Mouse (Mus musculus): Measurements from ENCODE around the gene Gm28230.

Gene Gm28230

DNA sequence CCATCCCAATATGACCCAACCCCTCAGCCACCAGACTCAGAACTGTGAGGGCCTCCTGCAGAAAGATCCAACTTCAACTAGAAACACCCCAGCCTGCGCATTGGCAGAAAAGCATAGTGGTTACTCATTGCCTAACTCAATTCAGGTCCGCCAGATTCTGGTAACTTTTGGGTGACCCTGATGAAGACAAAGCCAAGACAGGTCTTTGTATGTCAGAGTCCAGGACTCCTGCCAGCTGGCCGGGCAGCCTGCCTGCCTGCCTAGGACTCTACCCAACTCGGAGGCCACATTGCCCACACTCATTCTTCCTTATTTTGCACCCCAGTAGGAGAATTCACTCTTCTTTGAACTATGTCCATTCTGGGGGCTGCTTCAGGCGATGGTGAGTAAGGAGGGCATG, at the start of gene Gm28230:
TSS of gene Gm28230 (plus strand) at position 178 of the 400 bp plus-strand sequence.
- 12% methylated on average over 5 of the region's 5 CpGs for WGBS

DNA sequence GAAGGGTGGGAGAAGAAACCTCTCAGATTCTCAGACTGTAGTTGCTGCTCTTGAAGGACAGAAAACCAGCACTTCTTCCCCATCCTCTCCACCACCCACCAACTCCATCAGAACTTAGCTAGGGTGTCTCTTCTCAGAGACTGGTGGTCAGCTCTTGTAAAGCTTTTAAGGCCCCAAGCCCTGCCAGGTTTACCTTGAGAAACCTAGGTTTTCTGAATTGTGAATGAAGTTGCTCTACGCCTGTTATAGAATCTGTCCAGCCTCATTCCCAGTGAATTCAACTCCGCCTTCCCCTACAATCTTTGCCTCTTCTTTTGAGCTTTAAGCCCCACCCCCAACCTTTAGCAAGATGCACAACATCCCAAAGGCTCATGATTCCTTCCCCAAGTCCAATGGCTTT, 49.4 kb upstream of the Gm28230 start:
- WGBS: 17% methylated on average over 2 of the region's 2 CpGs

DNA sequence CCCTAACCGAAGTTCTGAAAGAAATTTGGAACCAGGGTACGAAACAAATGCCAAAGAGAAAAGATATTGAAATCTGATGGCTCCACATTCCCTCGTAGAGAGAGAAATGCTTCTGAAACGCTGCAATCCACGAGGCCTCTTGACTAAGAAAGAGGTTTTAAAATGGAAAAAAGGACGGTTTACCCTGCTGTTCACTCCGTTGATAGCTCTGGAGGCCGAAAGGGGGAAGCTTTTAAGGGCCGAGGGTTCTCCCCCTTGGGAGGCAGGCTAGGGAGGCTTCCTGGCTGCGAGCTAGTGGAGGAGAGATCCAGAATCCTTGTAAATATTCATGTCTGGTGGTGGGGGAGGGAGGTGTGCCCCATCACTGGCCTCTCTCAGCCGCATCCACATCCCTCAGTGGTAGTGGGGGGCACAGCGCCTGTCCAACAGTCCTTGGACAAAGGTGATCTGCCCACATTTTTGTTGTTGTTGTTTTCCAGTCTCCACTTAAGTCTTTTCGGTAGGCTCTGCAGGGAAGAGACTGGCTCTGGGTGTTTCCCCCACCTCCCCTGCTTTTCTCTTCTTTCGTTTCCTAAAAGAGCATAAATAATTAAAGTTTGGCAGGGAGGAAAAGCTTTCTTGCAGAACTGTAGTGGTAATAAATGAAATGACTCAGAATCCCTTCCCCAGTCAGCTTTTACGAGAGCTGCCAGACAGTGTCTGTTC, 47.5 kb upstream of the Gm28230 start, which contains the start of gene Hoxd11:
TSS of gene Hoxd11 (plus strand) at position 667 of the 705 bp plus-strand sequence.
- WGBS: 4% methylated on average over 15 of the region's 15 CpGs

DNA sequence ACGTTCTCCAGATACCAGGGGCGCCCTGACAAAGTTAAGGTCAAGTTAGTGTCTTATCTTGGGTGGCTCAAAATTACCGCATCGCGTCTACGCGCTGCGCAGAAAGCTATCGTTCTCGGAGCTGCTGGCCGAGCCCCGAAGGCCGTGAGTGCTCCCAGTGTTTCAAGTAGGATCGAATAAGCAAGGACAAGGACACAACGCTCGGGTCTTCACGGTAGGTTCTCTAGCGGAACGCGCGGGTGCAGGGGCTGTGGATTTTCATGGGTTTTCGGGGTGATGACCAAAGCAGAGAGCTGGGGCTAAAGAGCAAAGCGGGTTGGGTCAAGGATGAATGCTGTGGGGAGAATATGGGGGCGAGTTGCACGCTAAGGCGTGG, 46.9 kb upstream of the Gm28230 start:
- 3% methylated on average over 26 of the region's 26 CpGs for WGBS

DNA sequence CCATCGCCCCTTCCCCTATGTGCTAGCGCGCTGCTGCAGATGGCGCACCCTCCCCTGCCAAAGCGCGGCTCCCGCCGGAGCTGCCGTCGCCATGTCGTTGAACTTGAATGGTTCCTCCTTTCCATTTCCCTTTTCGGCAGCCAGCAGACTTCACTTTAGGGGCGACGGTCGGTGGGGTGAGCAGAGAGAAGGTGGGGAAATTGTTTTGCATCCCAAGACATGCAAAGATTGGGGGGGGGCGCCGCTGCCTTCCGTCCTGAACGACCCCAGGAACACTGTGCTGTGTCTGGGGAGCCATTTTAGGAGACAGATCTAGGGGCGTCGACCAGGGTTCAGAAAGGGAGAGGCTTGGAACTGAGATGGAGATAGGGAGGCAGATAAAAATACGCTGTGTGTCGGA, 46.5 kb upstream of the Gm28230 start:
- 5% methylated on average over 23 of the region's 23 CpGs for WGBS

DNA sequence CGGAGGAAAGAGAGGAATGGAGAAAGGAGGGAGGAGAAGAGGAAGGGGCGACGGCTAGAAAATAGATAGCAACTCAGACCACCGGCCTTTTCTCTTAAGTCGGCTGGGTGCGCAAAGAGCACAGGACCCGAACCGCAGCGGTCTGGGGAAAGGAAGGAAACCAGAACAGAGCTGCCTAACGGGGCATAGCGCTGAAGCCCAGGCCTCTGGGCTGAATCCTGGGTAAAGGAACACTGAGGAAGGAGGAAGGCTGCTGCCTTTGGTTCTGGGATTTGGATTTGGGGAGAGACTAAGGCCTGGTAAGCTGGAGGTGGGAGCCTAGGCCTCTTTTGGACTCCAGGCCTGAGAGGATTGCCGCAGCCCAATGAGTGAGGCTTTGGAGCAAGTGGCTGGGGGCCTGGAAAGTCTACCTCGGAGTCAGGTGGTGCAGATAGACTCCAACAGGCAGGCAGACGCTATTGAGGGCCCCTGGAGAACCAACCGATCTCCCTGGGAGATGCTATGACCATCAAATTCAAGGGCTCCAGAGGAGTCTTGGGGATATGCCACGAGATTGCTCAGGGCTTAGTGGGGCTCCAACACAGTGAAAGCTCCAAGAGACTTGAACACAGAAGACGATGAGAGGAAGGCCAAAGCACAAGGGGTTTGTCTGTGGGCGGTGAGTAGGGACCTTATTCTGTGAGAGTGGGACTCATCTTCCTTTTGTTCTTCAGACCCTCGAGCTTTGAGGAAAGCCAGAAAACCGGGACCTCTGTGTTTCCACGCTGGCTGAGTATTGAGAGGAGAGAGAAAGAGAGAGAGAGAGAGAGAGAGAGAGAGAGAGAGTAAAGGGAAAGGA, 45.7 kb upstream of the Gm28230 start:
- WGBS: 5% methylated on average over 21 of the region's 21 CpGs

DNA sequence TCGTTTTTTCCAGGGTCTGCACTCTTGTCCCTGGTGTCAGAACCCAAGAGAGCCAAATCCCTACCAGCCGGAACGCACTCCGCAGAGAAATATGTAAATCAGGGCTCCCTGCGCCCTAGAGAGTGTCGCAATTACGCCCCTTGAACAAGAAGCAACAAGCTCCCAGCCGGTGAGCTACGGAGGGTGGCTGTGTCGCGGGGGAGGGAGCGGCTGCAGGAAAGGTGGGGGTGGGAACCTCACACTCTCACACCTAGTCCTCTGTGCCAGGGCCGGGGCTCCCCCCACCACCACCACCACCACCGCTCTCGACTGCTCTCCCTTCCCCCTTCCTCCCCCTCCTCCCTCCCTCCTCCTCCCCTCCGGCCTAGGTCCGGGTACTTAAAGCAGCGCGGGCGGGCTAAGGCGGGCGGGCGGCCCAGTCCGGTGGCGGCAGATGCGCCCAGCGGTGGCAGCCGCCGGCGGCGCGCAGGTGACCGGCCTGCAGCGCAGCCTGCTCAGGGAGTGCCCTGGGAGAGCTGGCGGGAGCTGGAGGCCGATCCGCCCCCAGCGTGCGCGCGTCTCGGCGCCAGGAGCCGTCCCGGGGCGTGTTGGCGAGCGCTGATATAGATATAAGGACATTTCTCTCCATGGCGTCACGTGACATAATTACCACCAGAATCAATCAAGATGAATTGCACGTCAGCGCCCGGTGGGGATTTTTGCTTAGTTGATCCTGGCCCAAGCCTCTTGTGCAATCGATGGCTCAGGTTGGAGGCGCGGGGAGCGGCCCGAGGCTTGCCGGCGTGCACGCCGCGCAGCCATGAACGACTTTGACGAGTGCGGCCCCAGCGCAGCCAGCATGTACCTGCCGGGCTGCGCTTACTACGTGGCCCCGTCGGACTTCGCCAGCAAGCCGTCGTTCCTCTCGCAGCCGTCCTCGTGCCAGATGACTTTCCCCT, 44.7 kb upstream of the Gm28230 start:
- WGBS: 2% methylated on average over 76 of the region's 78 CpGs

DNA sequence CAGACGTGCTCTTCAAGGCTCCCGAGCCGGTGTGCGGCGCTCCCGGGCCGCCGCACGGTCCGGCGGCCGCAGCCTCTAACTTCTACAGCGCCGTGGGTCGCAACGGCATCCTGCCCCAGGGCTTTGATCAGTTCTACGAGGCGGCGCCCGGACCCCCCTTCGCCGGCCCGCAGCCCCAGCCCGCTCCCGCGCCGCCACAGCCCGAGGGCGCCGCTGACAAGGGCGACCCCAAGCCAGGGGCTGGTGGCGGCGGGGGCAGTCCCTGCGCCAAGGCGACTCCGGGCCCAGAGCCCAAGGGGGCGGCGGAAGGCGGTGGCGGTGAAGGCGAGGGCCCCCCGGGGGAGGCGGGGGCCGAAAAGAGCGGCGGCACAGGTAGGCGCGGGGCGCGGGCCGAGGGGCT, 43.7 kb upstream of the Gm28230 start:
- WGBS: 1% methylated on average over 50 of the region's 51 CpGs

DNA sequence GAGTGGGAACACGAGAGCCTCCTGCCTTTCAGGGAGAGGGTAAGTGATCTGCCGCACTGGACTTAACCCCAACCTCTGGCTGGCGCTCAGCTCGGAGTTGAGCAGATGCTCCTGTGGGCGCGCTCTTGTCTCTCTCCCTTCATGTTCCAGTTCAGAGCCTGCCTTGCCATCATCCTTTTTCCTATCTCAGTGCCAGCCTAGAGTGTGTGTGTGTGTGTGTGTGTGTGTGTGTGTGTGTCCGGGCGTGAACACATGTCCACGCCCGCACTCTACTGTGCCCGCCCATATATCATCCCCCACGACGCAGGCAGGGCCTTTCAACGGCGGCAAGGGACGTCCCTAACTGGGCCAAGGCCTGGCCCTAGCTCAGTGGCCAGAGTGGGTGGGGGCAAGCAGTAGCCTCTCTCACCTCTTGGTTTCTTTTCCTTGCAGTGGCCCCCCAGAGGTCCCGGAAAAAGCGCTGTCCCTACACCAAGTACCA, 43.0 kb upstream of the Gm28230 start:
- WGBS: 1% methylated on average over 18 of the region's 18 CpGs

DNA sequence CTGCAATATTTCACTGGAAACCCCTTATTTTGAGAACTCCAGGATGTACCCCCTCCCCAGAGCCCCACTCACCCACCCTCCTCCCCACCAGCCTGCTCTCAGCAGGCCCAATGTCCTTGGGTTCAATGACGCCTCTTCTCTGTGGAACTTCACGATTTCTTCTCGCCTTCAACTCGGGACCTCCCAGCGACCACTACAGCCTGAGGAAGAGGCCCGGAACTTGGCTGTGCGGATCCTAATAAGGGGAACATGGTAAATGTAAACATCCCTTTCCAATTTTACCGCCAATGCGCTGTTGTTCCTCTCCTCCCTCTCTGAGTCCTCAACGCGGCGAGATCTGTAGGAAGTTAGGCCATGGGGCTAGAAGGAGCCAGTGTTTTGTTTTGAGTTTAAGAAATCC, 42.4 kb upstream of the Gm28230 start:
- WGBS: 2% methylated on average over 12 of the region's 12 CpGs

DNA sequence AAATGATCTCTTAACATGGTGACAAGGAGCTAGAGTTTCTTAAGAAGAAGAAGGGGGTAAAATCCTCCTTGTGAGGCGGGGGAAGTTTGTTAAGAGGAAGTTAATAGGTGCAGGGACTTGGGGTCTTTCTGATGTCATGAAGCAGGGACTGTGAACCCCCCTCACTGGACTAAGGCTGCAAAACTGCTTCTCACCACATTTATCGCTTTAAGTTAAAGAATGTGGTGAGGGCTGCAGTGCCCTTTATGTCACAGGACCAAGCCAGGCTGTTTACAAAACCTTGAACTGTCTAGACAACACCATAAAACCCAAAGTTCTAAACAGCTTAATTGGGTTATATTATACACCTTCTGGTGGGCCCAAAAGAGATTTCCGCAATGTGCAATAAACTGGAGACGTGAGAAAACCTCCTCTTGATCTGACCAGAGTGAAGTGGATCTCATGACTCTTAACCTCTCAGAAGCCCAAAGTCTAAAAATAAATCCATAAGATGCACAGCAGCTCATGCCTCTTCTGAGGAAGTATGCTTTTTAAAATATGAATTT, 41.4 kb upstream of the Gm28230 start:
- 20% methylated on average over 4 of the region's 4 CpGs for WGBS

DNA sequence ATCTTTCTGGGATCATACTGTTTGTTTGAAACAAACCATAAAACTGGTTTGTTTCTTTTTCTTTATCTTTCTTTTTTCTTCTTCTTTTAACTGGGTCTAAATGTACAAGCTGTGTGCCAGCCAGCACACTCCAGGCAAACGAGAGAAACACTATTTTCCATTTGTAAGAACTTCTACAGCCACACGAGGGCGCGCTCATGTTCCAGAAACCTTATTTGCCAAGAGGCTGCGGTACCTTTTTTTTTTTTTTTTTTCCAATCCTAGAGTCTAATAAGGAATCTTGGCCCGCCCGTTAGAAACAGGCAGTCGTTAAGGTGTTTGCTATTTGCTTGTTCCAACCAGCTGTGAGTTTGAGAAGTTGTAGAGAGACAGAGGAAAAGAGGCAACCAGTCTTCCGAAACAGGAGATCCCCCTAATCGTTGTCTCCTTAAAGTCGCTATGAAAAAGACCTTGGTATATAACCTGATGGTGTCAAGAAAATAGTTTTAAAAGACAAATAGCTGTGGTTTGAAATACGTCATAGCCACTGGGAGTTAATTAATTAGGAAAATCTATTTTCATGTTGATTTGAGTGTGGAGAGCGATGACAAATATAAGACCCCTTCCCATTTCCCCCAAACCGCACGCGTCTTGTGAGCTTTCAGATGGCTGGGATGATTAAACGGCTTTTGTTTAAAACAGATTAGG, 40.1 kb upstream of the Gm28230 start:
- 8% methylated on average over 17 of the region's 17 CpGs for WGBS

DNA sequence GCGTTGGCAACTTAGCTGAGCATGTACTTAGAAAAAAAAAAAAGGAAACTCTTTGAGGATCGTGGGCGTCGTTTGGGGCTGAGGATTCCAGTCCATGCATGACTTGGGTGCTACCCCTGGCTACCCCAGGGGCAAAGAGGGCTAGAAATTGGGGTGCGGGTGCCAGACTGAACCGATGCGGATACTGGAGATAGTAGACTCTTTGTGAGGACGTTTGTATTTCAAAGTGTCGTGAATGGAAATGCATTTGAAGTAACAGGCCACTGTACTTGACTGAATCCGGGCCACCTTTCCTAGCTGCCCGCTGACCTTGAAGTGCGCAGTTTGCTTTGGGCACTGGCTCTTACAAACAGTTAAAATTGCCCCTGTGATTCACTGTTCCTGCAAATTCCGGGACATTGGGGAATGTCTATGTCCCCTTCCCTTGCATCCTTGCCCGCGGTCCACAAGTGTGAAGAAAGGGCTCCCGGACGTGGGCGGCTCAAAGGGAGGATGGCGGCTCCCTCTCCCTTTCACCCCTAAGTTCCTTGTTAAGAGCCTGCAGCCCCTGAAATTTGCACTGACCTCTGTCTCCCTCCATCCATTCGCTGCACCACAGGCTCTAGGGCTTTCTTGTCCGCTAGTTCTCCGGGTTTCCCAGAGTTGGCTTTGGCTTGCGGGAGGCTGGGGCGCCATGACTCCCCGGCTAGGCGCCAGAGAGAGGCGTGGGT, 39.4 kb upstream of the Gm28230 start:
- 1% methylated on average over 27 of the region's 27 CpGs for WGBS

DNA sequence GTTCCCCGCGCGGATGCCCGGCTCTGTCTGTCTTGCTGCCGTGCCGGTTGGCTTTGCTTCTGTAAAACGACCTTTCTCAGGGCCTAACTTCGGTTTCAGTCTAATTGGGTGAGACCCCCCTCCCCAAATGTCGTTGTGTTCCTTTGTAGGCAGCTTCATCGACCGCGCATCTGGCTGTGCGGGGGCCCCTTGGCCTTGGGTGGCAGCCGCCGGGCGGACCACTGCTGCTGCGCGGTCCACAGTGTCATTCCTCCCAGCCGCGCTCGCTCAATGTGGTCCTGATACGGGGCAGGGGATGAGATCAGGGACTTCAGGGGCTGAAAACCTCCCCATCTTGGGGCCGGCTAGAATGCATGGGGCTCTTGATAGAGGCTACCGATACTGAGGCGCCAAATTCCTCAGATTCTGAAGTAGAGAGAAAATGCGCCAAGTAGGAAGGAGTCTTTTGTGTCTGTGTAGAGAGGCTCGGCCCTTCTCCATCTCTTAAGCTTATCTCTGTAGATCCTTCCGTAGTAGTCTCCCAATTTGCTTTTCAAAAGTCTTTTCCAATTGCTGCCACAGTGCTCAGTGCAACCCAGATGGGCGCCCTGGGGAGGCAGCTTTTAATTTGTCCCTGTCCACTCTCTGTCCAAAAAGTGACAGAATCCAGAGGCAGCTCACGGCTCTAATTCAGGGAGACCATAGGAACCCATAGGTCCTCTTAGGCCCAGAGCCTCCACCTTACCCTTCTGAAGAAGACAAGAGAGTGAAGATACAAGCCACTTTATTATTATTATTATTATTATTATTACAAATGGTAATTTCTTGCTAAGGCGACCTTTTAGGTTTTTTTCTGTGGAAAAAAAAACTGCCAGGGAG, 38.6 kb upstream of the Gm28230 start:
- 3% methylated on average over 31 of the region's 31 CpGs for WGBS

DNA sequence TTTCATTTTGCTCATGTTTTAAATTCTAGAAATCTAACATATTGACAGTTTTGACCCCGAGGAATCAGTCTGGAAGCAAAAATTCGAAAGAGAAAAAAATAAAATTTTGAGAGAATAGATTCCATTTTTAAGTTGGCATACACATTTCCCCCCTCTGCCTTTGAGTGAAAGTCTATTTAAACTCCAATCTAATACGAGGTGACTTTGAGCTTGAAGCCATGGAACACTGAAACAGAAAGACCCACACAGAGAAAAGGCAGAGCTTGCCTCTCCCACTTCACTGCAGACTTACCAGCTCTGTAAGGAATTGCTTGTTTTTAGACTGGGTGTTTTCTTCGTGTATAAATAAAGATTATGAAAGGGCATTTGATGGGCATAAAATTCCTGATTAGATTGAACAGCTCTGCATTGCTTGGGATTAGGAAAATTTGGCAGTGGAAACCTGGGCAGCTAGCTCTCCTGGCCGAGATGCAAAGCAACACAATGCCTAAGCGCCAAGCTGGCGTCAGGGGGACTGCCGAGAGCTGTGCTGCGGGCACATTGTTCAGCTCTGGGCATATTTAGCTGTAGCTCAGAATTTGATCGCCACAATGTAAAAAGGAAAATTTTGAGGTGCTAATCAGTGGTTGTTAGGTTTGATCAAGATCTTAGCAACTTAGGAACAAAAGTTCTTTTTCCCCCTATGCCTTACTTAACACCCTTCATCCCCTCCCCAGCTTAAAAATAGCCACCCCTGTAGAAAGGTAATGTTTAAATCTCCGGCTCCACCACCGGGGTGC, 37.5 kb upstream of the Gm28230 start:
- 9% methylated on average over 12 of the region's 12 CpGs for WGBS

DNA sequence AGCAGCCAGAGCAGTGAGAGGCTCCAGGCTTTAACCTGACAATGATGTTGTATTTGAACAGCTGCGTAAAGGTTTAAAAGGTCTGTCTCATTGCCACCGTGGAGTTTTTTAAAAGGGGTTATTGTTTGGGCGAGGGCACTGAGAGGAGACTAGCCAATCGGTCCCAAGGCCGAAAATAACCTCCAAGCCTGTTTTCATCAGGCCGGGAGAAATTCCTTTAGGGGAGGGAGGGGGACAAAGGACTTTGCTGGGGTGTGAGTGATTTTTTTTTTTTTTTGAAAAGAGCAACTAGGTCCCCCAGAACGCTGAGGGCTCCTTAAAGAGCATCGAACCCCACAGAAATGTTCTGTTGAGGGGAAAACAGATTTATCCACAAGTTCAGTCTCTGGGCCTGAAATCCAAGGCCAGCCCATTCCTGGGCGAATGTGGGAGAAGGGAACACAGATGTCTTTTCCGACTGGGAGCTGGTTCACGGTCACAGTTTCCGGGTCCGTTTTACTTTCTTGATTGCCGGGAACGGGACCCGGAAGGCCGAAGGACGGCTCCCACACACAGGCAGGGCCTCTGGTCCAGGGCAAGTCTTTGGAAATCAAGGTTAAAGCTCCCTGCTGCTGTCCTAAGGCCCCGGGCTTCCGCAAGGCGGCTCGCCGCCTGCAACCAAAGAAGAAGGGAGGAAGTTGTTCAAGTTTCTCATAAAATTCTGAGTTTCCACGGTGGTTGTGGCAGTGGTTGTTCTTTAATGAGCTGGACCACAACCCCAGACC, 36.8 kb upstream of the Gm28230 start:
- WGBS: 3% methylated on average over 24 of the region's 24 CpGs

DNA sequence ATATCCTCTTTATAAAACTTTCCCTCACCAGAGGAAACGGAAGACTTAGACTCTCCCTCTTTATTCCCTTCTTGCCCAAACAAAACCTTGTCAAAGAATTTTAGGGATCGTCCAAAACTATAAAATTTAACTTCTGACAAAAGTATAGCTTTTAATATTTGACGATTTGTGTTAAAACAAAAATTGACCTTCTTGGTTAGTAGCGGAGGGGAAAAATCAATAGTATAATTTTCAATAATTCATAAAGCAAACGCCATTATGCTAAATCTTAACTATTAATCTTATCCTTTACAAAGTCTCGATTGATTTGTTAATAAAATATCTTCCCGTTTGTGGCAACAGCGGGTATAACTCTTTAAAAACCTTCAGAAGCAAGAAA, 36.2 kb upstream of the Gm28230 start:
- WGBS: 15% methylated on average over 8 of the region's 8 CpGs

All from cerebral cortex, adult 2 months (tissue).